Mouse (Mus musculus): Measurements from ENCODE around the gene Psmc3ip. TPM values are rescaled to one million over a fixed set of nuclear protein-coding genes. Genes with fewer than 3 reads are reported as not detected.

Psmc3ip gene
- polyA plus RNA-seq, 1 experiment from 2014 or later: 49.3 TPM

DNA sequence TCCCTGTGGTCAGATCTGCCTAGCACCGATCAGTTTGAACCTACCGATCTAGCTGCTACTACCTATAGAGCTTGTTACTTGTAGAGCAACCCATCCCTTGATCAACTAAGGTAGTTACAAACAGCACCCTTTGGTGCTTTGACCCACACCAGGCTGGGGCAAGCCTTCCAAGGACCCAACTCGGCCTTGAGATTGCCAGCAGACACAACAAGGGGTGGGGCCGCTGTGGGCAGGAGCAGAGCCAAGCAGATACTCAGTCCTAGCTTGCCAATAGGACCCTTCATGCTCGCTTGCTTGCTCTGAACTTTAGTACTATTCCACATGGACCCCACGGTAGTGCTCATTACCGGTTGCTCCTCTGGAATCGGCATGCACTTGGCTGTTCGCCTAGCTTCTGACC lies 17.1 kb downstream of the Psmc3ip start, which contains the start of gene Hsd17b1:
Gene Hsd17b1 (plus strand): TSS at position 291 of the 400 bp plus-strand sequence.
- Histone ChIP-seq H3K27me3 (ENCODE audit: control insufficient read depth, insufficient read depth, low read length) (peaks cover 40% of the 10 kb centered on the region), H3K4me2 (ENCODE audit: low read depth) (no peak within 1 kb of the TSS), H3K4me3 (ENCODE audit: low read depth, low read length) (no peak within 1 kb of the TSS), H3K4me1 (ENCODE audit: control insufficient read depth, insufficient read depth, low read length) (peaks cover 3% of the 10 kb centered on the region; the same call in 1 of the 2 replicates), H3K36me3 (ENCODE audit: control insufficient read depth, insufficient read depth, low read length) (no peaks in the 10 kb centered on the region), H3K9me3 (ENCODE audit: control insufficient read depth, low read length) (no peaks in the 10 kb centered on the region), H3K9ac (ENCODE audit: low read length) (no peak within 1 kb of the TSS), H3K27ac (ENCODE audit: low read depth, low read length) (no peak within 1 kb of the TSS)
- no peak for DNase-seq (ENCODE audit: low spot score)
- no peak for ATAC-seq (ENCODE audit: insufficient read depth, low FRiP score, low TSS enrichment)
- WGBS: 71% methylated on average over 9 of the region's 9 CpGs

DNA sequence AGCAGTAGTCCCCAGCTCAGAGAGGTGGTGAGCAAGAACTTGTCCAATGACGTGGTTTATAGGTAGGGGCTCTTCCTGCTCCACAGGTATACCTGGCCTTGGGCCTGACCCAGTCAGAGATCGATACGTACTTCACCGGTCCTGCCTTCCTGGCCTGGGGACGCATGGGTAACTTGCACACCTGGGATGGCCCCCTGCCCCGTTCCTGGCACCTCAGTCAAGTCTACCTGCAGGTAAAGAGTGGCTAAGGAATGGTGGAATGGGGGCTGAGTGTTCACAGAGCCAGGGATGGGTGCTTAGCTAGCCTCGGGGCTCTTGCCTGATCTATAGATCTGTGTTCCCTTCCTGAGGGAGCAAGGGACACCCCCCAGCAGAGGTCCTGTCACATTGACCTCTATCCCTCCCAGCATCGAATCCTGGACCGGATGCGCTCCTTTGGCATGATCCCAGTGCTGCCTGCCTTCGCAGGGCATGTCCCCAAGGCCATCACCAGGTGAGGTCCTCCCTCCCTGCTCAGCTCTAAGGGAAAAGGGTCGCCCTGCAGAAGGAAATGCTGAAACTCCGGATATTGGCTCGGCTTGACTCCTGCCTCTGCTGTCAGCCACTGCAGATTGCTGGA lies 23.3 kb downstream of the Psmc3ip start:
- Histone ChIP-seq H3K4me1 (ENCODE audit: control insufficient read depth, insufficient read depth, low read length) (no peaks in the 10 kb centered on the region; the same call in 1 of the 2 replicates), H3K4me3 (ENCODE audit: low read depth, low read length) (no peak overlapping the region), H3K9ac (ENCODE audit: low read length) (no peak overlapping the region), H3K27ac (ENCODE audit: low read depth, low read length) (no peak overlapping the region), H3K36me3 (ENCODE audit: control insufficient read depth, insufficient read depth, low read length) (no peaks in the 10 kb centered on the region), H3K9me3 (ENCODE audit: control insufficient read depth, low read length) (no peaks in the 10 kb centered on the region), H3K4me2 (ENCODE audit: low read depth) (no peak overlapping the region), H3K27me3 (ENCODE audit: control insufficient read depth, insufficient read depth, low read length) (peaks cover 10% of the 10 kb centered on the region; the same call in 1 of the 2 replicates)
- ATAC-seq (ENCODE audit: insufficient read depth, low FRiP score, low TSS enrichment): no peak
- DNase-seq (ENCODE audit: low spot score): no peak
- WGBS: 74% methylated on average over 14 of the region's 14 CpGs

DNA sequence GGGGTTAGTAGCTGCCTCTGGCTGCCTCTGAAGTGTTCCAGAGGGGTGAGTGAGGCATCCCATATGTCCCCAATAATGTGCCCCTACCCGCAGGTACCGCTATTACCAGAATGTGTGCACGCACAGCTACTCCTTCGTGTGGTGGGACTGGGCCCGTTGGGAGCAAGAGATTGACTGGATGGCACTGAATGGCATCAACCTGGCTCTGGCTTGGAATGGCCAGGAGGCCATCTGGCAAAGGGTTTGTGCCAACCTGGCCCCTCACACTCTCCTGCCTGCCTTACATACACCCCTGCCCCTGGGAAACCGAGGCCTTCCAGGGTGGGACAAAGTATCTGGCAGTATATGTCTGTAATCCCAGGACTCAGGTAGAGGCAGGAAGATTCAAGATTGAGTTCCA lies 24.2 kb downstream of the Psmc3ip start:
- no peaks in the 10 kb centered on the region for H3K9me3 ChIP-seq (ENCODE audit: control insufficient read depth, low read length)
- H3K36me3 ChIP-seq (ENCODE audit: control insufficient read depth, insufficient read depth, low read length): no peaks in the 10 kb centered on the region
- H3K27me3 ChIP-seq (ENCODE audit: control insufficient read depth, insufficient read depth, low read length): peaks cover 10% of the 10 kb centered on the region; the same call in 1 of the 2 replicates
- ATAC-seq (ENCODE audit: insufficient read depth, low FRiP score, low TSS enrichment): no peak
- H3K27ac ChIP-seq (ENCODE audit: low read depth, low read length): no peak overlapping the region
- no peaks in the 10 kb centered on the region; the same call in 1 of the 2 replicates for H3K4me1 ChIP-seq (ENCODE audit: control insufficient read depth, insufficient read depth, low read length)
- peak overlapping the region; percentile 99; the same call in 1 of the 2 replicates for H3K4me2 ChIP-seq (ENCODE audit: low read depth)
- 73% methylated on average over 6 of the region's 6 CpGs for WGBS
- no peak overlapping the region; the same call in 1 of the 2 replicates for H3K4me3 ChIP-seq (ENCODE audit: low read depth, low read length)
- H3K9ac ChIP-seq (ENCODE audit: low read length): 0 out of 2 replicates have a peak overlapping the region, but pooled peaks have one; percentile 4
- no peak for DNase-seq (ENCODE audit: low spot score)

DNA sequence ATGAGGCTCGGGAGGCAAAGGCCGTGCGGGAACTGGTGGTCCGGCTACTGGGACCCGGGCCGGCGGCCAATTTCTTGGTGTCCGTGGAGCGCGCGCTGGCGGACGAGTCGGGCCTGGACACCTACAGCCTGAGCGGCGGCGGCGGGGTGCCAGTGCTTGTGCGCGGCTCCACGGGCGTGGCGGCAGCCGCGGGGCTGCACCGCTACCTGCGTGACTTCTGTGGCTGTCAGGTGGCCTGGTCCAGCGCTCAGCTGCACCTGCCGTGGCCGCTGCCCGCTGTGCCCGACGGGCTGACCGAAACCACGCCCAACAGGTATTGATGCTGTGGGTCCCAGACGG lies 25.1 kb downstream of the Psmc3ip start:
- no peaks in the 10 kb centered on the region for H3K9me3 ChIP-seq (ENCODE audit: control insufficient read depth, low read length)
- peak; percentile 65 for ATAC-seq (ENCODE audit: insufficient read depth, low FRiP score, low TSS enrichment)
- H3K9ac ChIP-seq (ENCODE audit: low read length): peak overlapping the region; percentile 81
- H3K4me1 ChIP-seq (ENCODE audit: control insufficient read depth, insufficient read depth, low read length): no peaks in the 10 kb centered on the region; the same call in 1 of the 2 replicates
- no peaks in the 10 kb centered on the region for H3K36me3 ChIP-seq (ENCODE audit: control insufficient read depth, insufficient read depth, low read length)
- peak overlapping the region; percentile 79 for H3K4me3 ChIP-seq (ENCODE audit: low read depth, low read length)
- H3K27me3 ChIP-seq (ENCODE audit: control insufficient read depth, insufficient read depth, low read length): peaks cover 10% of the 10 kb centered on the region; the same call in 1 of the 2 replicates
- peak overlapping the region; percentile 99 for H3K4me2 ChIP-seq (ENCODE audit: low read depth)
- WGBS: 0% methylated on average over 36 of the region's 36 CpGs
- no peak for DNase-seq (ENCODE audit: low spot score)
- H3K27ac ChIP-seq (ENCODE audit: low read depth, low read length): no peak overlapping the region

DNA sequence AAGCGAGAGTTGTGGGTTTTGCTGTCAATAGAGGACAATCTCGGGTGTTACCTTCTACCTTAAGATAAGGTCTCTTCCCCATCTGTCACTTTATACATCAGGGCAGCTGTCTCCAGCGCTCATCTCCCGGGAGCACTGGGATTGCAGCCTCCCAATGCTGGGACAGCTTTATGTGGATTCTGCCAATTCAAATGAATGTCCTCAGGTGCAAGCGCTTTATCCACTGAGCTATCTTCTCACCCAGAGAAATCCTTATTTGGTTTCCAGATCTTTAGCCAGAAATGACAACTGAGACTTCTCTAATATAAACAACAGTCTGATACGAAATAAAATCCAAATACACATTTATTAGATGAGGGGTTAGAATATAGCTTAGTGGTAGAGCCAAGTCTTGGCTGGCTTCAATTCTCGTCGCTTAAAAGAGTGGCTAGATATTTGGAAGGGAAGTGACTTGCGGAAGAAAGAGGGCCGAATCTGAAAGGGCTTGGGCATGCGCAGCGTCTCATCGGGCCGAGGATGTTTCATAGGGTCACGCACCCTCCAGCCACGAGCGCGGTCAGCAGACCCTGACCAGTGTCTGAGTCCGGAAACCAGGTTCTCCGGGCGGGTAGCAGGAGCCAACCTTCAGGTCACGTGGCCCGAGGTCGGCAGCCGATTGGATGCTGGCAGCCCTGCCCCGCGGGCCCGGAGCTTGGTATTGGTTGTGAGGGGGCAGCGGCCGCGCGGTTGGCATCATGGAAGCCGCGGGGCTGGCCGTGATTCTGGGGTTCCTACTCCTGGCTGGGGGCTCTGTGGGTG lies 25.6 kb downstream of the Psmc3ip start, which contains the start of gene Naglu:
Gene Naglu (plus strand): TSS at position 622 of the 798 bp plus-strand sequence.
- ATAC-seq (ENCODE audit: insufficient read depth, low FRiP score, low TSS enrichment) (peak; percentile 86; the same call in 1 of the 2 replicates), DNase-seq (ENCODE audit: low spot score) (peak; percentile 91)
- Histone ChIP-seq H3K27ac (ENCODE audit: low read depth, low read length) (no peak within 1 kb of the TSS), H3K9me3 (ENCODE audit: control insufficient read depth, low read length) (no peaks in the 10 kb centered on the region), H3K4me2 (ENCODE audit: low read depth) (peak within 1 kb of the TSS; percentile 99), H3K9ac (ENCODE audit: low read length) (peak within 1 kb of the TSS; percentile 81), H3K4me3 (ENCODE audit: low read depth, low read length) (peak within 1 kb of the TSS; percentile 79), H3K27me3 (ENCODE audit: control insufficient read depth, insufficient read depth, low read length) (peaks cover 10% of the 10 kb centered on the region; the same call in 1 of the 2 replicates), H3K4me1 (ENCODE audit: control insufficient read depth, insufficient read depth, low read length) (no peaks in the 10 kb centered on the region; the same call in 1 of the 2 replicates), H3K36me3 (ENCODE audit: control insufficient read depth, insufficient read depth, low read length) (no peaks in the 10 kb centered on the region)
- 5% methylated on average over 35 of the region's 35 CpGs for WGBS

DNA sequence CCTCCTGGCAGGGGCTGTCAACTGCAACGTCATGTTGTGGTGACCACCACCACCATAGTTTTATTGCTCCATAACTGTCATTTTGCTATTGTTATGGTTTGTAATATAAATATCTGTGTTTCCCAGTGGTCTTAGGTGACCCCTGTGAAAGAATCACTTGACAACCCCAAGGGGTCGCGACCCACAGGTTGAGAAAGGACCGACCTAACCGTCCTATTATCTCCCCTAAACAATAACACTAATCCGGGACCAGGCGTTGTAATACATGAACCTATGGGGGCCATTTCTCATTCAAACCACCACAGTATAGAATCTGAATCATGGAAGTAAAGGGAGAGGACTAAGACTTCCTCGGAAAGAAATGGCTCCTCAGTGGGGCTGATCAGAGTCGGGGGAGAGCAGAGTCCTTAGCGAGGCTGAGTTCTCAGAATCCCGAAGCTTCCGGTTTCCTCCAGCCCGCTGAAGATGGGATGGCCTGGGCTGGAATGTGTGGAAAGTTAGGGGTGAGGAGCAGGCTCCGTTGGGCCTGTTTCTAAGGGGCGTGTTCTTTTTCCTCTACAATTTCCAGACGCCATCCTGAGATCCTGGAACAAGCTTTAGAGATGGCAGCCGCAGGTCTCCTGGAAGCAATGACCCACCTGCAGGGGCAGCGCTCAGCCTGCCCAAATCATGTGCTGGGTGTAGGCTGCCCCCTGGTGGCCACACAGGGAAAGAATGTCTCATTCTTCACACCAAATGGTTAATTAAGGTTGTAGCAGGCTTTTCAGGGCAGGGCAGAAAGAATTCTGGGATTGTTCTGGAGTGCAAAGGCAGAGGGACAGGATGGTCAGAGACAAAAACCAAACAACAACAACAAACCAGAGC lies 28.5 kb downstream of the Psmc3ip start:
- H3K4me1 ChIP-seq (ENCODE audit: control insufficient read depth, insufficient read depth, low read length): peaks cover 8% of the 10 kb centered on the region
- peak overlapping the region; percentile 26 for H3K4me3 ChIP-seq (ENCODE audit: low read depth, low read length)
- peak overlapping the region; percentile 58 for H3K4me2 ChIP-seq (ENCODE audit: low read depth)
- no peak for ATAC-seq (ENCODE audit: insufficient read depth, low FRiP score, low TSS enrichment)
- H3K36me3 ChIP-seq (ENCODE audit: control insufficient read depth, insufficient read depth, low read length): peaks cover 2% of the 10 kb centered on the region; the same call in 1 of the 2 replicates
- H3K27ac ChIP-seq (ENCODE audit: low read depth, low read length): no peak overlapping the region
- WGBS: 29% methylated on average over 18 of the region's 18 CpGs
- peaks cover 5% of the 10 kb centered on the region; the same call in 1 of the 2 replicates for H3K27me3 ChIP-seq (ENCODE audit: control insufficient read depth, insufficient read depth, low read length)
- peak; percentile 85 for DNase-seq (ENCODE audit: low spot score)
- no peaks in the 10 kb centered on the region for H3K9me3 ChIP-seq (ENCODE audit: control insufficient read depth, low read length)
- peak overlapping the region; percentile 33 for H3K9ac ChIP-seq (ENCODE audit: low read length)

DNA sequence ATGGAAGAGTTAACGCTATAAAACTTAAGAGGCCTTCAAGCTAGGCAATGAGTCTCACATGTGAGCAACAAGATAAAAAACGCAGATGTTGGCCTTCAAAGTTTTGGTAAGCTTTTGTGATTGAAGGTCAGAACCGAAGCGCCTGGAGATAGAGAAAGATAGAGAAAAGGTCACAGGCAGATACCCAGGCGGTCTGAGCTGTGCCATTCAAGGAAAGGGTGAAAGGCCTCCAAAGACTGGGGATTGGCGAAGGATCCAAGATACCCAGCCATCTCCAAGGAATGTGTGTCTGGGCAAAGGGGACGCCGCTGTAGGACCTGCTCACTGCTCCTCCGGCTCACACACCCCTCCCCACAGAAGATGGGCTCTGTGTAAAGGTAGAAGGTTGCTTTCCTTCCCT lies 30.2 kb downstream of the Psmc3ip start:
- no peak for ATAC-seq (ENCODE audit: insufficient read depth, low FRiP score, low TSS enrichment)
- 91% methylated on average over 9 of the region's 9 CpGs for WGBS
- no peak for DNase-seq (ENCODE audit: low spot score)
- H3K9ac ChIP-seq (ENCODE audit: low read length): no peak overlapping the region
- H3K4me1 ChIP-seq (ENCODE audit: control insufficient read depth, insufficient read depth, low read length): peaks cover 8% of the 10 kb centered on the region
- H3K4me3 ChIP-seq (ENCODE audit: low read depth, low read length): no peak overlapping the region
- H3K36me3 ChIP-seq (ENCODE audit: control insufficient read depth, insufficient read depth, low read length): peaks cover 2% of the 10 kb centered on the region; the same call in 1 of the 2 replicates
- no peak overlapping the region for H3K4me2 ChIP-seq (ENCODE audit: low read depth)
- no peak overlapping the region for H3K27ac ChIP-seq (ENCODE audit: low read depth, low read length)
- no peaks in the 10 kb centered on the region for H3K27me3 ChIP-seq (ENCODE audit: control insufficient read depth, insufficient read depth, low read length)
- no peaks in the 10 kb centered on the region for H3K9me3 ChIP-seq (ENCODE audit: control insufficient read depth, low read length)

DNA sequence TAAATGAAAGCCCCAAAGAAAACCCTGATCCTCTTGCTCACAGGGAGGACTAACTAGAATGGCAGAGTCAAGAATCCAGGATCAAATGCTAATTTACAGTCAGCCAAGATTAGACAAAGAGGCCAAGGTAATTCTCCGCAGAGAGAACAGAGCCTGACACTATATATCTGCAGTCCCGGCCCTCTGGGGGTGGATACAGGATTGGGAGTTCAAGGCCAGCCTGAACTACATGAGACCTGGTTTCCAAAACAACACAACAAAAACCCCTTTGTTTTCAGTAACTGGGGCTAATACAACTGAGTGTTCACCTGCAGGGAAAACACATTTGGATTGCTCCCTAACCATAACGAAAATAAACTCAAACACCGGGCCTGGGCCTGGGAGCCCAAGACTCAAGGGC lies 30.8 kb downstream of the Psmc3ip start:
- no peaks in the 10 kb centered on the region for H3K9me3 ChIP-seq (ENCODE audit: control insufficient read depth, low read length)
- no peak overlapping the region for H3K9ac ChIP-seq (ENCODE audit: low read length)
- H3K27me3 ChIP-seq (ENCODE audit: control insufficient read depth, insufficient read depth, low read length): no peaks in the 10 kb centered on the region
- H3K27ac ChIP-seq (ENCODE audit: low read depth, low read length): no peak overlapping the region
- peaks cover 2% of the 10 kb centered on the region; the same call in 1 of the 2 replicates for H3K36me3 ChIP-seq (ENCODE audit: control insufficient read depth, insufficient read depth, low read length)
- H3K4me1 ChIP-seq (ENCODE audit: control insufficient read depth, insufficient read depth, low read length): peaks cover 8% of the 10 kb centered on the region
- no peak for DNase-seq (ENCODE audit: low spot score)
- no peak for ATAC-seq (ENCODE audit: insufficient read depth, low FRiP score, low TSS enrichment)
- no peak overlapping the region for H3K4me2 ChIP-seq (ENCODE audit: low read depth)
- H3K4me3 ChIP-seq (ENCODE audit: low read depth, low read length): no peak overlapping the region
- WGBS: 74% methylated on average over 4 of the region's 4 CpGs

Measured in neural tube, embryonic 11.5 days (tissue).